Mouse (Mus musculus): ENCODE data around the gene Baz2b. TPM values are rescaled to one million over a fixed set of nuclear protein-coding genes. Genes with fewer than 3 reads are reported as not detected.
A peak's percentile ranks its signal among the peaks of the same experiment; 100 is the strongest.

Baz2b gene
- polyA plus RNA-seq (2015; fragmentation: Nextera tagmentation; extraction: Ambion mirVana): 15.2 and 16.0 TPM in 2 replicates

DNA sequence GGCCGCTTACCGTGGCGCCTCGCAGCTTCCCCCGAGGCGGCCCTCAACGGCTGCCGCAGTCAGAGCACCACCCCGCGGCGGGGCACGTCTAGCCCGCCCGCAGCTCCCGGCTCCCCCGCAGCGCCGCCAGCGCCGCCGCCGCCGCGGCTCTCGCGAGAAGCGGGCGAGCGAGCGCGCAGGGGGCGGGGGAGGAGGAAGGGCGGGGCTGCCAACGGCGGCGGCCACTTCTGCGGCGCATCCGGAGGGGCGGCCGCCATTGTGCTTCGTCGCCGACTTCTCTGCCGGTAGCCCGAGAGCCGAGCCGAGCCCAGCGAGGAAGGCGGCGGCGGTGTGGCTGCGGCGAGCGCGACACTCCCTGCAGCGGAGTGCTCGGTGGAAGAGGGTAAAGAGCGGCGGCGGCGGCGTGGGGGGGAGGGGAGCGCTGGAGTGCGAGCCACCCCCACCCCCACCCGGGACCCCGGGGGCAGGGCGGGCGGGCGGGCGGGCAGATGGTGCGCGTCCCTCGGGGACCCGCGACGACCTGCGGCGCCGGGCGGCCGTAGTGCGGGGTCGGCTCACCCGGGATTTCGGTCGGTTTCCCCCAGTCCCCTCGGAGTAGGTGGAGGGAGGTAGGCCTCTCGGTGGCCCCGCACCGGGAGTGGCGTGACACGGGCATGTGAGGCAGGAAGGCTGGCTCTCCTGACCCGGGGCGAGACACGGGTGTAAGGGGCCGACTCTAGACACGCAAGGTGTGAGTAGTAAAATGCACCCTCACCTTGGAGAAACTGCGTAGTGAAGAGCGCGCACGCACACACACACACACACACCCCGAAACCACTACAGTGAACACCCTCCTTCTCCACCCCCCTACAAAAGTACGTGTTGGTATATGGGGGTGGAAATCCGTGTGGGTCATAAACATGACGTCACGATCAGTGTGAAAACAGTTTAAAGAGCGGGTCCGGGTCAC is at the start of gene Baz2b, which contains the start of gene March7:
Gene Baz2b (minus strand): TSS at position 137 of the 949 bp plus-strand sequence.
Gene March7 (plus strand): TSS at position 185 of the 949 bp plus-strand sequence.
- H3K9ac ChIP-seq (ENCODE audit: low read depth, low read length): peak within 1 kb of the TSS; percentile 97
- under 1% methylated on average over 62 of the region's 109 CpGs for WGBS (ENCODE audit: insufficient replicate concordance)
- no peaks in the 10 kb centered on the region for H3K27me3 ChIP-seq (ENCODE audit: control insufficient read depth, insufficient read depth, low read depth, low read length)
- peak; percentile 95 for ATAC-seq (ENCODE audit: low read depth)
- peak within 1 kb of the TSS; percentile 94 for H3K27ac ChIP-seq (ENCODE audit: low read length)
- H3K4me2 ChIP-seq (ENCODE audit: low read depth, low read length): peak within 1 kb of the TSS; percentile 85
- H3K4me3 ChIP-seq (ENCODE audit: low read depth, low read length): peak within 1 kb of the TSS; percentile 93
- H3K4me1 ChIP-seq (ENCODE audit: control insufficient read depth, low read depth, low read length): peaks cover 34% of the 10 kb centered on the region
- no peaks in the 10 kb centered on the region for H3K9me3 ChIP-seq (replicated peaks; ENCODE audit: control insufficient read depth, low read length)
- peaks cover 4% of the 10 kb centered on the region for H3K36me3 ChIP-seq (ENCODE audit: control insufficient read depth, insufficient read depth)

GRCm38 (mm10) chr2:60259186-60259585 is 49.5 kb upstream of the Baz2b start:
- Histone ChIP-seq H3K4me2 (ENCODE audit: low read depth, low read length) (no peak overlapping the region), H3K4me3 (ENCODE audit: low read depth, low read length) (no peak overlapping the region), H3K9ac (ENCODE audit: low read depth, low read length) (no peak overlapping the region), H3K36me3 (ENCODE audit: control insufficient read depth, insufficient read depth) (peaks cover 17% of the 10 kb centered on the region), H3K27me3 (ENCODE audit: control insufficient read depth, insufficient read depth, low read depth, low read length) (no peaks in the 10 kb centered on the region), H3K27ac (ENCODE audit: low read length) (no peak overlapping the region), H3K9me3 (replicated peaks; ENCODE audit: control insufficient read depth, low read length) (no peaks in the 10 kb centered on the region), H3K4me1 (ENCODE audit: control insufficient read depth, low read depth, low read length) (no peaks in the 10 kb centered on the region)
- 77% methylated on average over 5 of the region's 5 CpGs for WGBS (ENCODE audit: insufficient replicate concordance)
- ATAC-seq (ENCODE audit: low read depth): no peak

GRCm38 (mm10) chr2:60256751-60257150 is 47.1 kb upstream of the Baz2b start:
- Histone ChIP-seq H3K27me3 (ENCODE audit: control insufficient read depth, insufficient read depth, low read depth, low read length) (no peaks in the 10 kb centered on the region), H3K4me2 (ENCODE audit: low read depth, low read length) (no peak overlapping the region), H3K27ac (ENCODE audit: low read length) (no peak overlapping the region), H3K4me3 (ENCODE audit: low read depth, low read length) (no peak overlapping the region), H3K9me3 (replicated peaks; ENCODE audit: control insufficient read depth, low read length) (no peaks in the 10 kb centered on the region), H3K4me1 (ENCODE audit: control insufficient read depth, low read depth, low read length) (no peaks in the 10 kb centered on the region), H3K9ac (ENCODE audit: low read depth, low read length) (no peak overlapping the region), H3K36me3 (ENCODE audit: control insufficient read depth, insufficient read depth) (peaks cover 18% of the 10 kb centered on the region)
- ATAC-seq (ENCODE audit: low read depth): no peak
- WGBS (ENCODE audit: insufficient replicate concordance): 60% methylated on average over 2 of the region's 2 CpGs

DNA sequence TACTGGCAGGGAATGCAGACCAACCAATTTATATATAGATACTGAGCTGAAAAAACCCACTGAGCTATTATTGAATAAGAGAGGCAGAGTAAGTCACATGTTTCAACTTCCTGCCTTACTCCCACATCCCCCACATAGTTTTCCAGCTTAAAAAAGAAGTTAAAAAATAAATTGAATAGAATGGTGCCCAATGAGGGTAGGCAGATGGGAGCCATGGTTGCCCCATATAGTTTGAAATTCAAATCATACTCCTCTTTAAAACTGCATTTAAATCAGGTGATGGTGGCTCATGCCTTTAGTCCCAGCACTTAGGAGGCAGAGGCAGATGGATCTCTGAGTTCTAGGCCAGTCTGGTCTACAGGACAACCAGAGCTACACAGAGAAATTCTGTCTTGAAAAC is 43.9 kb upstream of the Baz2b start:
- Histone ChIP-seq H3K4me1 (ENCODE audit: control insufficient read depth, low read depth, low read length) (no peaks in the 10 kb centered on the region), H3K4me2 (ENCODE audit: low read depth, low read length) (no peak overlapping the region), H3K36me3 (ENCODE audit: control insufficient read depth, insufficient read depth) (peaks cover 20% of the 10 kb centered on the region), H3K9me3 (replicated peaks; ENCODE audit: control insufficient read depth, low read length) (no peaks in the 10 kb centered on the region), H3K4me3 (ENCODE audit: low read depth, low read length) (no peak overlapping the region), H3K27me3 (ENCODE audit: control insufficient read depth, insufficient read depth, low read depth, low read length) (no peaks in the 10 kb centered on the region), H3K9ac (ENCODE audit: low read depth, low read length) (no peak overlapping the region), H3K27ac (ENCODE audit: low read length) (no peak overlapping the region)
- ATAC-seq (ENCODE audit: low read depth): no peak

DNA sequence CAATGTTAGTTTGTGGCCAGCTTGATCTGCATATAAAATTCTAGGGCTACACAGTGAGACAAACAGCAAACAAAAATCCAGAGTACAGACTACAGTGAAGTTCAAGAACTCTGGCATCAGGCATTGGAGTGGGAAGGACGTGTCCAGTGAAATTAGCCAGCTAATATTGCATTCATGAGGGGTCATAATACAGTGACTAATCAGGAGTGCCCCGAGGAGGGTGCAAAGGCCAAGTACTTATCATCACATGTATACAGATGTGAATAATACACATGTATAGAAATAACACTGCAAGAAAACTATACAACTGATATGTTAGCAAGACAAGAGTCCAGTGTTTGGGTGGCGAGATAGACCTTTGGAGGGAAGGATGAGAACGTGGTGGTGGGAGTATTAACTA is 43.1 kb upstream of the Baz2b start:
- ATAC-seq (ENCODE audit: low read depth): no peak
- WGBS (ENCODE audit: insufficient replicate concordance): 68% methylated on average over 4 of the region's 4 CpGs
- Histone ChIP-seq H3K9ac (ENCODE audit: low read depth, low read length) (no peak overlapping the region), H3K9me3 (replicated peaks; ENCODE audit: control insufficient read depth, low read length) (no peaks in the 10 kb centered on the region), H3K4me3 (ENCODE audit: low read depth, low read length) (no peak overlapping the region), H3K4me2 (ENCODE audit: low read depth, low read length) (no peak overlapping the region), H3K36me3 (ENCODE audit: control insufficient read depth, insufficient read depth) (peaks cover 17% of the 10 kb centered on the region), H3K27ac (ENCODE audit: low read length) (no peak overlapping the region), H3K4me1 (ENCODE audit: control insufficient read depth, low read depth, low read length) (no peaks in the 10 kb centered on the region), H3K27me3 (ENCODE audit: control insufficient read depth, insufficient read depth, low read depth, low read length) (no peaks in the 10 kb centered on the region)

- Histone ChIP-seq H3K4me3 (ENCODE audit: low read depth, low read length) (no peak overlapping the region), H3K27ac (ENCODE audit: low read length) (no peak overlapping the region), H3K4me2 (ENCODE audit: low read depth, low read length) (no peak overlapping the region), H3K36me3 (ENCODE audit: control insufficient read depth, insufficient read depth) (peaks cover 41% of the 10 kb centered on the region), H3K9ac (ENCODE audit: low read depth, low read length) (no peak overlapping the region), H3K9me3 (replicated peaks; ENCODE audit: control insufficient read depth, low read length) (no peaks in the 10 kb centered on the region), H3K27me3 (ENCODE audit: control insufficient read depth, insufficient read depth, low read depth, low read length) (no peaks in the 10 kb centered on the region), H3K4me1 (ENCODE audit: control insufficient read depth, low read depth, low read length) (no peaks in the 10 kb centered on the region)
- no peak for ATAC-seq (ENCODE audit: low read depth)
- 79% methylated on average over 7 of the region's 7 CpGs for WGBS (ENCODE audit: insufficient replicate concordance)
Measured at GRCm38 (mm10) chr2:60234506-60234905, 24.9 kb upstream of the Baz2b start.

GRCm38 (mm10) chr2:60233147-60233546 is 23.5 kb upstream of the Baz2b start:
- no peak overlapping the region for H3K4me3 ChIP-seq (ENCODE audit: low read depth, low read length)
- peaks cover 2% of the 10 kb centered on the region; the same call in 1 of the 2 replicates for H3K4me1 ChIP-seq (ENCODE audit: control insufficient read depth, low read depth, low read length)
- H3K9me3 ChIP-seq (replicated peaks; ENCODE audit: control insufficient read depth, low read length): no peaks in the 10 kb centered on the region
- peaks cover 35% of the 10 kb centered on the region for H3K36me3 ChIP-seq (ENCODE audit: control insufficient read depth, insufficient read depth)
- no peak overlapping the region for H3K9ac ChIP-seq (ENCODE audit: low read depth, low read length)
- 64% methylated on average over 2 of the region's 2 CpGs for WGBS (ENCODE audit: insufficient replicate concordance)
- ATAC-seq (ENCODE audit: low read depth): no peak
- no peaks in the 10 kb centered on the region for H3K27me3 ChIP-seq (ENCODE audit: control insufficient read depth, insufficient read depth, low read depth, low read length)
- H3K27ac ChIP-seq (ENCODE audit: low read length): no peak overlapping the region
- no peak overlapping the region for H3K4me2 ChIP-seq (ENCODE audit: low read depth, low read length)

- H3K4me2 ChIP-seq (ENCODE audit: low read depth, low read length): no peak overlapping the region
- H3K36me3 ChIP-seq (ENCODE audit: control insufficient read depth, insufficient read depth): peaks cover 31% of the 10 kb centered on the region
- WGBS (ENCODE audit: insufficient replicate concordance): 69% methylated on average over 2 of the region's 2 CpGs
- H3K4me3 ChIP-seq (ENCODE audit: low read depth, low read length): no peak overlapping the region
- no peaks in the 10 kb centered on the region for H3K9me3 ChIP-seq (replicated peaks; ENCODE audit: control insufficient read depth, low read length)
- peaks cover 2% of the 10 kb centered on the region for H3K4me1 ChIP-seq (ENCODE audit: control insufficient read depth, low read depth, low read length)
- no peak for ATAC-seq (ENCODE audit: low read depth)
- no peak overlapping the region for H3K9ac ChIP-seq (ENCODE audit: low read depth, low read length)
- H3K27ac ChIP-seq (ENCODE audit: low read length): no peak overlapping the region
- no peaks in the 10 kb centered on the region for H3K27me3 ChIP-seq (ENCODE audit: control insufficient read depth, insufficient read depth, low read depth, low read length)
Measured at GRCm38 (mm10) chr2:60230361-60230760, 20.7 kb upstream of the Baz2b start.

GRCm38 (mm10) chr2:60228470-60228869 is 18.8 kb upstream of the Baz2b start:
- H3K27me3 ChIP-seq (ENCODE audit: control insufficient read depth, insufficient read depth, low read depth, low read length): no peaks in the 10 kb centered on the region
- 79% methylated on average over 1 of the region's 1 CpGs for WGBS (ENCODE audit: insufficient replicate concordance)
- no peaks in the 10 kb centered on the region for H3K9me3 ChIP-seq (replicated peaks; ENCODE audit: control insufficient read depth, low read length)
- H3K4me3 ChIP-seq (ENCODE audit: low read depth, low read length): no peak overlapping the region
- H3K9ac ChIP-seq (ENCODE audit: low read depth, low read length): no peak overlapping the region
- no peak overlapping the region for H3K27ac ChIP-seq (ENCODE audit: low read length)
- H3K4me1 ChIP-seq (ENCODE audit: control insufficient read depth, low read depth, low read length): peaks cover 2% of the 10 kb centered on the region
- H3K4me2 ChIP-seq (ENCODE audit: low read depth, low read length): no peak overlapping the region
- H3K36me3 ChIP-seq (ENCODE audit: control insufficient read depth, insufficient read depth): peaks cover 21% of the 10 kb centered on the region
- ATAC-seq (ENCODE audit: low read depth): no peak
